Mouse (Mus musculus): ENCODE results near the gene Gm20854. TPM values are rescaled to one million over a fixed set of nuclear protein-coding genes. Genes with fewer than 3 reads are reported as not detected.
"Not testable (repeated sequence)": the region's sequence is repeated elsewhere in the genome, so short reads cannot be mapped to it uniquely, and the experiment has no call there.

The Gm20854 gene
- not detected in 2 replicates for polyA plus RNA-seq (2015; fragmentation: Nextera tagmentation; extraction: Ambion mirVana)

DNA sequence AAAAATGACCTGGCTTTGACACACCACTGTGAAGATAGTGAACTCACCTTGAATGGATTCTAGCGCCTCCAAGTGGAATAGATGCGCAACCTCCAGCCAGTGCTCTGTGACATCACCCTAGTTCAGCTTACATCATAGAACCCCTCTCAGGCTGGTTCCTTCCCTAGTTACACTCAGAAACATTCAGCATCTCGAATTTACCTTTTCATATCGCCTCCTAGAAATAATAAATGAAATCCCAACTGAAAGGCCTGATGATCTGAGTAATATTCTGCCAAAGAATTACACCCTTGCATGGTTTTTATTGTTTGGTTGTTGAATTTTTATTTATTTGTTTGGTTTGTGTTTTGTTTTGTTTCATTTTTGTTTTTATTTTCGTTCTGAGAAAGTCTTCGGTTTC is at the start of gene Gm20854:
Gene Gm20854, minus strand, starts transcription at position 101 of the 400 bp plus-strand sequence.
- ATAC-seq; H3K9ac ChIP-seq (replicated peaks; ENCODE audit: low read depth); H3K27ac ChIP-seq (ENCODE audit: low read length); H3K9me3 ChIP-seq (ENCODE audit: low read length); H3K27me3 ChIP-seq (replicated peaks; ENCODE audit: insufficient read depth, low read length); H3K4me3 ChIP-seq (ENCODE audit: low read depth, low read length); H3K4me1 ChIP-seq (ENCODE audit: insufficient read depth, low read depth, low read length); DNase-seq (ENCODE audit: low spot score); H3K4me2 ChIP-seq (replicated peaks; ENCODE audit: low read depth, low read length); H3K36me3 ChIP-seq (ENCODE audit: insufficient read depth, low read length): not testable (repeated sequence)
- no CpG with 5 or more reads among the region's 6 CpGs for WGBS

Data from lung, postnatal 0 days (tissue).